Mouse (Mus musculus): ENCODE measurements around the gene Lpo. TPM values are rescaled to one million over a fixed set of nuclear protein-coding genes. Genes with fewer than 3 reads are reported as not detected.
A peak's percentile ranks its signal among the peaks of the same experiment; 100 is the strongest.

Lpo gene
- polyA plus RNA-seq, 1 experiment from 2014 or later, result 0.25 TPM

- WGBS, result 77% methylated on average over 14 of the region's 14 CpGs
- Histone ChIP-seq H3K27me3 (replicated peaks; ENCODE audit: low read depth, poor library complexity, severe bottlenecking) (peaks cover 85% of the 10 kb centered on the region), H3K4me1 (peaks cover 28% of the 10 kb centered on the region), H3K27ac (replicated peaks) (no peak overlapping the region), H3K36me3 (replicated peaks) (no peaks in the 10 kb centered on the region), H3K9me3 (no peaks in the 10 kb centered on the region), H3K4me3 (0 out of 2 replicates have a peak overlapping the region, but pooled peaks have one; percentile 3)
- no peak for DNase-seq (ENCODE audit: low spot score)
Measured at GRCm38 (mm10) chr11:87761806-87762701, 66.0 kb downstream of the Lpo start.

DNA sequence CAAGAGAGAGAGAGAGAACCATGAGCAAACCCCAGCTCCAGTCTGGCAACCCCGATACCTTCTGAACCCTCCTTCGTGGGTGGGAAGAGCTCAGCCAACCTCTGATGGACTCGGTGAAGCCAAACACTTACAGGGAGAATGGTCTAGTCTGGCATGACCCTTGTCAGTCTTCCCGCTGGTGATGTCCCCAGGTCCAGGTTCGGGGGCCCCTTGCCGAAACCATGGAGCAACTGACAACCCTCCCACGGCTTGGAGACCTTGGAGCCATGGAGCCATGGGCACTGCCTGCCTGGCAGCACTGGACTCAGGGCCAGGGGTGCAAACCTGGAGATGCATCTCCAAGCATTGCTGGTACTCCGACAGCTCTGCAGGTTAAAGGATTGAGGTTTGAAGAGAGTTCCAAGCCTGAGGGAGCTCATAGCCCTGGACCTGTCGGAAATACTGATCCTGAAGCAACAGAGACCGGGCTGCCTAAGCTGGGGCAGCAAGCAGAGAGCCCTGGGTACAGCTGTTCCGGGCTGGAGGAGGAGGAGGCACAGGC, 66.8 kb downstream of the Lpo start:
- 62% methylated on average over 11 of the region's 11 CpGs for WGBS
- peaks cover 77% of the 10 kb centered on the region for H3K27me3 ChIP-seq (replicated peaks; ENCODE audit: low read depth, poor library complexity, severe bottlenecking)
- no peak for DNase-seq (ENCODE audit: low spot score)

DNA sequence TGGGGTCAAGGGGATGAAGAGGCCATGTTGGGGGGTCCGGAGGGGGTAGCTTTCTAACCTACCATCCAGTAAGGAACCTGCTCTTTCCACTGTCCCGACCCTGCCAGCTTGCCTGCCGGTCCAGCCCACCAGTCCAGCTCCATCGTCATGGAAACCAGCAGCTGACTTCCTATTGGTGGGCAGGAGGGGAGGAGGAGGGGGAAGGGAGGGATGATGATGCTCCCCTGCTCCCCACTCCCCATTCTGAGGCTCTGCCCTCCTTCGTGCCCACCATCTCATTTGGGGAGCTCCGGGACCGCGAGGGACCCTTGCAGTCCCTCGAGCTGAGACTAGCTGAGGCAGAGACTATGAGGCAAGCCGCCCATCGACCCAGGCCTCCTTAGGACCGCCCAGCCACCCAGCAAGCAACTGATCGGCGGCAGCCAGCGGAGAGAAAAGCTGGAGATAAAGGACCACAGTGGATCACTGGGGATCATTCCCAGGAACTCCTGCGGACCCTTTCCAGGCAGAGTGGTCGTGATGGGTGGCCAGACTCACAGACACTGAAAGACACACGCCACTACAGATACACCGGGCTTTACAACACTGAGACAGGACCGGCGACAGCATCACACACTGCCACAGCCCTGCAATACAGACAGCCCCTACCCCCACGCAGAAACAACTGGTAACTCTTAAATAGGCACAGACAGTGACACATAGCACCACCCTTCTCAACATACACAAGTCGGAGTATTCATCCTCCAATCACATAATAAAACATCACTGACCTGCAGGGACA, 67.6 kb downstream of the Lpo start, which contains the start of gene Tspoap1:
Gene Tspoap1, plus strand, starts transcription at position 241 of the 781 bp plus-strand sequence.
- peak within 1 kb of the TSS; percentile 41 for H3K4me3 ChIP-seq
- 7% methylated on average over 23 of the region's 23 CpGs for WGBS
- peak; percentile 57 for DNase-seq (ENCODE audit: low spot score)
- no peaks in the 10 kb centered on the region for H3K36me3 ChIP-seq (replicated peaks)
- peaks cover 70% of the 10 kb centered on the region for H3K27me3 ChIP-seq (replicated peaks; ENCODE audit: low read depth, poor library complexity, severe bottlenecking)
- H3K9me3 ChIP-seq, result no peaks in the 10 kb centered on the region
- H3K27ac ChIP-seq (replicated peaks), result no peak within 1 kb of the TSS
- peaks cover 28% of the 10 kb centered on the region for H3K4me1 ChIP-seq

More for the DNA sequence above, 66.8 kb downstream of the Lpo start:
- Histone ChIP-seq H3K4me1 (peaks cover 28% of the 10 kb centered on the region), H3K9me3 (no peaks in the 10 kb centered on the region), H3K36me3 (replicated peaks) (no peaks in the 10 kb centered on the region), H3K27ac (replicated peaks) (no peak overlapping the region), H3K4me3 (no peak overlapping the region)

GRCm38 (mm10) chr11:87759609-87760005, 68.5 kb downstream of the Lpo start:
- Histone ChIP-seq H3K27me3 (replicated peaks; ENCODE audit: low read depth, poor library complexity, severe bottlenecking) (peaks cover 61% of the 10 kb centered on the region), H3K4me3 (no peak overlapping the region), H3K36me3 (replicated peaks) (no peaks in the 10 kb centered on the region), H3K27ac (replicated peaks) (no peak overlapping the region), H3K9me3 (no peaks in the 10 kb centered on the region), H3K4me1 (peaks cover 30% of the 10 kb centered on the region)
- WGBS, result 7% methylated on average over 3 of the region's 3 CpGs
- DNase-seq (ENCODE audit: low spot score), result no peak

DNA sequence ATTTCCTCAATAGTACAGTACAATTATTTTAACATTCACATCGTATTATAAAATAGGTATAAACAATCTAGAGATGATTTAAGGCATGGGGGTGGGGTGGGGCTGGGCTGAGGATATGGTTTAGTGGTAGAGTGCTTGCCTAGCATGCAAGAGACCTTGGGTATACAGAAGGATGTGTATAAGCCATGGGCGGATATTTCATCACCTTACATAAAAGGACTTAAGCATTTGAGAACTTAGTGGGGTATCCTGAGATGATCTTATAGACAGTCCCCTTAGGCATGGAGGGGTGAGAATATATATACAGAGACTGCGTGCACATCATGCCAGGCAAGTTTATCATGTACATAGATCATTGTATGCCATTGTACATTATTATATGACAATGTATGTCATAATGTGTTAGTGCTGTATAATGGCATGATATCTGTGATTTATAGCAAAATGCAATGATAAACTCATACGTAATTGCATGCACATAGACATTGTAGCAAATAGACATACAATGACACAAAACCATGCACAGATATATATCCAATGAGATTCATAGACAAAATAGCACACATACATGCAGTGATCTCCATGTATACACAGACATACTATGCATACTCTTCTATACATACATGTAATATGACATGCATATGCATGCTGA, 69.0 kb downstream of the Lpo start:
- Histone ChIP-seq H3K4me1 (peaks cover 30% of the 10 kb centered on the region), H3K27me3 (replicated peaks; ENCODE audit: low read depth, poor library complexity, severe bottlenecking) (peaks cover 56% of the 10 kb centered on the region), H3K27ac (replicated peaks) (no peak overlapping the region), H3K36me3 (replicated peaks) (no peaks in the 10 kb centered on the region), H3K9me3 (no peaks in the 10 kb centered on the region), H3K4me3 (no peak overlapping the region)
- 72% methylated on average over 4 of the region's 4 CpGs for WGBS
- no peak for DNase-seq (ENCODE audit: low spot score)

- Histone ChIP-seq H3K27me3 (replicated peaks; ENCODE audit: low read depth, poor library complexity, severe bottlenecking) (peaks cover 48% of the 10 kb centered on the region), H3K27ac (replicated peaks) (no peak overlapping the region), H3K36me3 (replicated peaks) (no peaks in the 10 kb centered on the region), H3K4me3 (no peak overlapping the region), H3K9me3 (no peaks in the 10 kb centered on the region), H3K4me1 (peaks cover 24% of the 10 kb centered on the region)
- no peak for DNase-seq (ENCODE audit: low spot score)
- WGBS, result 81% methylated on average over 7 of the region's 7 CpGs
Measured at GRCm38 (mm10) chr11:87758161-87758911, 69.8 kb downstream of the Lpo start.

DNA sequence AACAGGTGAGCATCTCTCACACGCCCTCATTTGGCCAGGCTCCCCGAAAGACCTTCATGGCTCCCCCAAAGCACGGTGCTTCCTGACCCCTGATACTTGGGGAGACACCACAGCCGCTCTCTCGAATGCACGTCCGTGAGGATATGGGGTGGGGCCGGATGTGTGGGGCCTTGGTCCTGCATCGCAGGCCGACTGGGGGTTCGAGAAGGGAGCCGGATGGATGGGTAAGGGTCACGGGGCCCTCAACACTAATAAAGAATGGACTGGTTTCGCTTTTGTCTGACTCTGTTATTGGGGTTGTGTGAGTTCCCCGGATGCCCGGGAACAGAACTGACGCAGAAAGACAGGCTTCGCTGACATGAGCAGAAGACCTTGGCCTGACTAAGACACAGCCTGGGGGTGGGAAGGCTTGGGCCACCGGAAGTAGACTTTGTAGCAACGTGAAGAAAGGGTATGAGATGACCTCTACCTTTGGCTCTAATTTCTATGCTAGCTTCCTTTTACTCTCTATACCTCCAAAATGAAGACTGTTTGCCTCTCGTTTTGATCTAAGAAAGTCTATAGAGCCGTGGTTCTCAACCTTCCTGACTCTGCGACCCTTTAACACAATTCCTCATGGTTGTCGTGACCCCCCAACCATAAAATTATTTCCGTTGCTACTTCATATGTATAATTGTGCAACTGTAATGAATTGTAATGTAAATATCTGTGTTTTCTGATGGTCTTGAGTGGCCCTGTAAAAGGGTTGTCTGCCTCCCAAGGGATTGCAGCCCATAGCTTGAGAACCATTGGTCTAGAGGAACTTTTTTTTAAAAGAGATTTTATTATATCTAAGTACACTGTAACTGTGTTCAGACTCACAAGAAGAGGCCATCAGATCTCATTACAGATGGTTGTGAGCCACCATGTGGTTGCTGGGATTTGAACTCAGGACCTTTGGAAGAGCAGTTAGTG, 70.8 kb downstream of the Lpo start:
- no peak for DNase-seq (ENCODE audit: low spot score)
- Histone ChIP-seq H3K9me3 (no peaks in the 10 kb centered on the region), H3K4me1 (peaks cover 21% of the 10 kb centered on the region), H3K27ac (replicated peaks) (no peak overlapping the region), H3K4me3 (peak overlapping the region; percentile 31; the same call in 1 of the 2 replicates), H3K36me3 (replicated peaks) (no peaks in the 10 kb centered on the region), H3K27me3 (replicated peaks; ENCODE audit: low read depth, poor library complexity, severe bottlenecking) (peaks cover 38% of the 10 kb centered on the region)
- WGBS, result 91% methylated on average over 25 of the region's 25 CpGs

MicroRNA genes within 50 kb of the gene (microRNA counts, 519-probe panel; counts per million panel counts)
- microRNA mmu-miR-142-3p, result 4,697 counts per million, percentile 84 among the panel's probes with 10 or more counts
- 3,873 counts per million, percentile 76 among the panel's probes with 10 or more counts for microRNA mmu-miR-142-5p

Small RNA genes lying within 50 kb of the gene (microRNA-seq; reads per million reads assigned to microRNA genes)
- gene Mir142 (not detected), gene Mir142b (not detected)

Other genes with a start within 250 kb of the Lpo start
- 71.1 and 79.2 TPM in 2 replicates for gene Mtmr4, start 236.1 kb downstream of the Lpo start, polyA plus RNA-seq (2016; fragmentation: Nextera tagmentation; extraction: Ambion mirVana)
- gene Hsf5, start 211.1 kb downstream of the Lpo start, polyA plus RNA-seq (2016; fragmentation: Nextera tagmentation; extraction: Ambion mirVana), result 0.27 and 0.41 TPM in 2 replicates
- gene Rnf43, start 165.6 kb downstream of the Lpo start, polyA plus RNA-seq (2016; fragmentation: Nextera tagmentation; extraction: Ambion mirVana), result 3.2 and 3.3 TPM in 2 replicates
- gene Supt4a, start 90.7 kb downstream of the Lpo start, polyA plus RNA-seq (2016; fragmentation: Nextera tagmentation; extraction: Ambion mirVana), result 184 and 185 TPM in 2 replicates
- gene Tspoap1, start 67.7 kb downstream of the Lpo start, polyA plus RNA-seq (2016; fragmentation: Nextera tagmentation; extraction: Ambion mirVana), result 4.0 and 7.0 TPM in 2 replicates
- 5.2 and 6.3 TPM in 2 replicates for gene Mpo, start 34.7 kb downstream of the Lpo start, polyA plus RNA-seq (2016; fragmentation: Nextera tagmentation; extraction: Ambion mirVana)
- gene Mks1, start 24.9 kb upstream of the Lpo start, polyA plus RNA-seq (2016; fragmentation: Nextera tagmentation; extraction: Ambion mirVana), result 18.4 and 18.7 TPM in 2 replicates
- not detected in 2 replicates for gene Epx, start 47.2 kb upstream of the Lpo start, polyA plus RNA-seq (2016; fragmentation: Nextera tagmentation; extraction: Ambion mirVana)
- gene Olfr462, start 64.0 kb upstream of the Lpo start, polyA plus RNA-seq (2016; fragmentation: Nextera tagmentation; extraction: Ambion mirVana), result not detected in 2 replicates
- gene Olfr463, start 69.1 kb upstream of the Lpo start, polyA plus RNA-seq (2016; fragmentation: Nextera tagmentation; extraction: Ambion mirVana), result not detected in 2 replicates
- not detected in 2 replicates for gene Olfr464, start 92.7 kb upstream of the Lpo start, polyA plus RNA-seq (2016; fragmentation: Nextera tagmentation; extraction: Ambion mirVana)
- 27.0 and 28.2 TPM in 2 replicates for gene Dynll2, start 159.2 kb upstream of the Lpo start, polyA plus RNA-seq (2016; fragmentation: Nextera tagmentation; extraction: Ambion mirVana)
- gene Srsf1, start 219.1 kb upstream of the Lpo start, polyA plus RNA-seq (2016; fragmentation: Nextera tagmentation; extraction: Ambion mirVana), result 402 and 405 TPM in 2 replicates
- 59.4 and 60.0 TPM in 2 replicates for gene Vezf1, start 240.0 kb upstream of the Lpo start, polyA plus RNA-seq (2016; fragmentation: Nextera tagmentation; extraction: Ambion mirVana)